13 mouse cellular contexts compared by ENCODE assay signal in genomic region chr10:93695043-93695791, GRCm38 (mm10). TPM values are rescaled to one million over a fixed set of nuclear protein-coding genes. Genes with fewer than 3 reads are reported as not detected.
DNase-seq lines count a peak whose midpoint lies in the region; ATAC-seq and TF ChIP-seq lines count a peak whose summit lies in the region.
"Had no signal": no experiment of that assay in that cellular context is flagged by ENCODE, and none has a peak within 500 bp of the region (broad histone marks: within the 10 kb centered on the region; RNA-seq: fewer than 3 reads in every experiment).

No protein-coding gene starts in this region.

- no peak for TF ChIP-seq POLR2A in bone marrow, adult 2 months (IDR thresholded peaks at IDR 0.05; ENCODE audit: borderline replicate concordance, control insufficient read depth, low read depth, low read length)

- peak overlapping the region; percentile 33 for H3K4me3 ChIP-seq in bone marrow, adult 2 months (replicated peaks; ENCODE audit: control insufficient read depth, low read depth, low read length)
- peak overlapping the region; percentile 3; the same call in 1 of the 2 replicates for H3K4me3 ChIP-seq in forebrain, embryonic 15.5 days
- no peak overlapping the region for H3K4me3 ChIP-seq in limb, embryonic 13.5 days
- H3K4me3 ChIP-seq: embryonic facial prominence, embryonic 13.5 days; layer of hippocampus, adult 2 months; myocyte had no signal

- no peaks in the 10 kb centered on the region for H3K27me3 ChIP-seq in forebrain, embryonic 15.5 days
- H3K27me3 ChIP-seq in limb, embryonic 13.5 days, result no peaks in the 10 kb centered on the region
- H3K27me3 ChIP-seq: embryonic facial prominence, embryonic 13.5 days had no signal

- H3K9ac ChIP-seq in forebrain, embryonic 15.5 days (replicated peaks), result no peak overlapping the region; the same call in 1 of the 2 replicates
- no peak overlapping the region for H3K9ac ChIP-seq in limb, embryonic 13.5 days
- H3K9ac ChIP-seq: embryonic facial prominence, embryonic 13.5 days had no signal

- no peak overlapping the region for H3K27ac ChIP-seq in bone marrow, adult 2 months (ENCODE audit: control insufficient read depth, insufficient read depth, low read depth, low read length, poor library complexity)
- H3K27ac ChIP-seq in forebrain, embryonic 15.5 days (replicated peaks), result peak overlapping the region; percentile 48
- H3K27ac ChIP-seq in limb, embryonic 13.5 days, result no peak overlapping the region
- H3K27ac ChIP-seq: embryonic facial prominence, embryonic 13.5 days; layer of hippocampus, adult 2 months had no signal

- no peaks in the 10 kb centered on the region for H3K36me3 ChIP-seq in forebrain, embryonic 15.5 days
- no peaks in the 10 kb centered on the region for H3K36me3 ChIP-seq in limb, embryonic 13.5 days
- H3K36me3 ChIP-seq: embryonic facial prominence, embryonic 13.5 days had no signal

- H3K4me2 ChIP-seq in forebrain, embryonic 15.5 days (replicated peaks), result peak overlapping the region; percentile 32
- peak overlapping the region; percentile 17; the same call in 1 of the 2 replicates for H3K4me2 ChIP-seq in limb, embryonic 13.5 days (replicated peaks)
- H3K4me2 ChIP-seq: embryonic facial prominence, embryonic 13.5 days had no signal

- no peaks in the 10 kb centered on the region for H3K9me3 ChIP-seq in forebrain, embryonic 15.5 days
- H3K9me3 ChIP-seq in limb, embryonic 13.5 days, result no peaks in the 10 kb centered on the region
- H3K9me3 ChIP-seq: embryonic facial prominence, embryonic 13.5 days had no signal

- WGBS in bone marrow, adult 2 months, result 51% methylated on average over 21 of the region's 21 CpGs
- 14% methylated on average over 21 of the region's 21 CpGs for WGBS in forebrain, embryonic 15.5 days
- 65% methylated on average over 21 of the region's 21 CpGs for WGBS in limb, embryonic 13.5 days

- DNase-seq in heart, adult 11 months, result peak; percentile 78
- no peak for DNase-seq in heart, postnatal 25 days (ENCODE audit: low spot score)
- no peak for DNase-seq in thymus, postnatal 25 days
- DNase-seq in MN1 (ENCODE audit: low spot score), result no peak
- DNase-seq in adrenal gland, adult 8-10 months, result no peak
- DNase-seq: kidney, adult 2 months; thymus, adult 18-20 months had no signal

- peak; percentile 83 for ATAC-seq in forebrain, embryonic 15.5 days (replicated peaks)
- ATAC-seq in limb, embryonic 13.5 days (ENCODE audit: low FRiP score, low read depth), result no peak

- no peaks in the 10 kb centered on the region; the same call in 1 of the 2 replicates for H3K4me1 ChIP-seq in bone marrow, adult 2 months (ENCODE audit: control insufficient read depth, insufficient read depth, low read length)
- peaks cover 24% of the 10 kb centered on the region for H3K4me1 ChIP-seq in forebrain, embryonic 15.5 days
- H3K4me1 ChIP-seq in limb, embryonic 13.5 days, result peaks cover 6% of the 10 kb centered on the region; the same call in 1 of the 2 replicates
- H3K4me1 ChIP-seq: embryonic facial prominence, embryonic 13.5 days had no signal

- intact Hi-C loops in heart, postnatal 25 days (cut with DNase I), result no loop called here

- no peak for TF ChIP-seq CTCF in bone marrow, adult 2 months (IDR thresholded peaks at IDR 0.05; ENCODE audit: control insufficient read depth, insufficient read depth, low read length)

RNA-seq across cellular contexts. Expression of gene Ntn4, which starts 54.7 kb away (rescaled TPM):
- total RNA-seq in heart, postnatal 25 days (2021), result 10 to 100 TPM; 12.2 to 14.1 TPM
- polyA plus RNA-seq in bone marrow, adult 2 months (2011; ENCODE audit: insufficient read depth, insufficient read length, low replicate concordance, missing spikeins), result 3.0 and 3.7 TPM in 2 replicates
- polyA plus RNA-seq in forebrain, embryonic 15.5 days (2015; fragmentation: Nextera tagmentation; extraction: Ambion mirVana), result 1.3 TPM in 2 replicates
- polyA plus RNA-seq in limb, embryonic 13.5 days (2015; fragmentation: Nextera tagmentation; extraction: Ambion mirVana), result 0.74 and 0.87 TPM in 2 replicates
- total RNA-seq in adrenal gland, adult 8-10 months (2022), result 10 to 100 TPM; 20.1 to 30.3 (median 26.3) TPM
